Mouse (Mus musculus): ENCODE data around the gene Gm3636. TPM values are rescaled to one million over a fixed set of nuclear protein-coding genes. Genes with fewer than 3 reads are reported as not detected.
"Not testable (repeated sequence)": the region's sequence is repeated elsewhere in the genome, so short reads cannot be mapped to it uniquely, and the experiment has no call there.

Gene Gm3636
- total RNA-seq (2014; rRNA removed) = 6.0 and 9.5 TPM in 2 replicates
- 12.5 and 13.4 TPM in 2 replicates for polyA plus RNA-seq (2015; fragmentation: Nextera tagmentation; extraction: Ambion mirVana)

DNA sequence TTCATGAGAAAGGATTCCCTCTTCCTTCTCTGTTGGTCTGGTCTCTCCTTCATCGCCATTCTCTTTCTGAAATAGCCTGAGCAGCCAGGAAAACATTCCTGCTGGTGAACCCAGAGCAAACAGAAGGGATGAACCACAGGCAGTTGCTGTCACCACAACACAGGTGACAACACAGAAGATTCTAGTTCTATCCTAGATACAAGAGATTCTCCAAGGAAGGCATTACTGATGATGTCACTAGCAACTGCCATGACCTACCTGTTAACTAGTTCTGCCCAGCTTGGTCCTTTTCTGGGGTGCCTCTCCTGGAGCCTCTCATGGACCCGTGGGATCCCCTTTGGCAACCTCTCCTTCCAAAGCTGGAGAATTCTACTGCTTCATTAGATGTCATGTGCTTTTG is at the start of gene Gm3636:
Gene Gm3636 (minus strand): TSS at position 101 of the 400 bp plus-strand sequence.
- H3K27me3 ChIP-seq (ENCODE audit: insufficient read depth, low read length); H3K4me2 ChIP-seq (ENCODE audit: low read depth, low read length); ATAC-seq; H3K9me3 ChIP-seq (ENCODE audit: low read length); H3K36me3 ChIP-seq (ENCODE audit: insufficient read depth, low read length); DNase-seq (ENCODE audit: low spot score); H3K4me3 ChIP-seq (ENCODE audit: low read length); H3K27ac ChIP-seq; H3K9ac ChIP-seq (replicated peaks; ENCODE audit: low read length); H3K4me1 ChIP-seq (ENCODE audit: insufficient read depth, low read length): not testable (repeated sequence)
- WGBS = no CpG with 5 or more reads among the region's 2 CpGs

DNA sequence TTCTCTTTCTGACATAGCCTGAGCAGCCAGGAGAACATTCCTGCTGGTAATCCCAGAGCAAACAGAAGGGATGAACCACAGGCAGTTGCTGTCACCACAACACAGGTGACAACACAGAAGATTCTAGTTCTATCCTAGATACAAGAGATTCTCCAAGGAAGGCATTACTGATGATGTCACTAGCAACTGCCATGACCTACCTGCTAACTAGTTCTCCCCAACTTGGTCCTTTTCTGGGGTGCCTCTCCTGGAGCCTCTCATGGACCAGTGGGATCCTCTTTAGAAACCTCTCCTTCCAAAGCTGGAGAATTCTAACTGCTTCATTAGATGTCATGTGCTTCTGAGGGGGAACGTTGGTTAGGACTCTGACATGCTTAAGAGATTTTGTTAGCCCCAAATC is 32.2 kb upstream of the Gm3636 start, which contains the start of gene Gm8362:
Gene Gm8362 (minus strand): TSS at position 101 of the 400 bp plus-strand sequence.
- H3K4me3 ChIP-seq (ENCODE audit: low read length); ATAC-seq; H3K27ac ChIP-seq; DNase-seq (ENCODE audit: low spot score); H3K27me3 ChIP-seq (ENCODE audit: insufficient read depth, low read length); H3K9ac ChIP-seq (replicated peaks; ENCODE audit: low read length); H3K4me1 ChIP-seq (ENCODE audit: insufficient read depth, low read length); H3K9me3 ChIP-seq (ENCODE audit: low read length); H3K4me2 ChIP-seq (ENCODE audit: low read depth, low read length); H3K36me3 ChIP-seq (ENCODE audit: insufficient read depth, low read length): not testable (repeated sequence)
- no CpG with 5 or more reads among the region's 1 CpGs for WGBS

DNA sequence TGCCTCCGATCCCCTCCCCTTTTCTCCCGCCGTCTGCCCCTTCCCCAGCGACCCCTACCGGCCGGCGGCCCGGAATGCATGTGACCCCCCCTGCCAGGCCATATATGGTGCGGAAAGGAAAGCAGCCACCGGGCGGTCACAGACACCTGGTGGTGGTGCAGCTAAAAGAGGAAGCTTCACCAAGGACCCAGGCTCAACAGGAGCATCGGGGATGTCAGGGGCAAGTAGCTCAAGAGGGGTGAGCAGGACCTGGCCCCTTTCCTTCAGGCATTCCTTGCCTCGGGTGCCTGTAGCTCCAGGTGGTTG is 15.1 kb upstream of the Gm3636 start:
- not testable (repeated sequence) for DNase-seq (ENCODE audit: low spot score); H3K9ac ChIP-seq (replicated peaks; ENCODE audit: low read length)
- peak; percentile 56 for TF ChIP-seq CTCF (IDR thresholded peaks at IDR 0.05; ENCODE audit: low read depth)

DNA sequence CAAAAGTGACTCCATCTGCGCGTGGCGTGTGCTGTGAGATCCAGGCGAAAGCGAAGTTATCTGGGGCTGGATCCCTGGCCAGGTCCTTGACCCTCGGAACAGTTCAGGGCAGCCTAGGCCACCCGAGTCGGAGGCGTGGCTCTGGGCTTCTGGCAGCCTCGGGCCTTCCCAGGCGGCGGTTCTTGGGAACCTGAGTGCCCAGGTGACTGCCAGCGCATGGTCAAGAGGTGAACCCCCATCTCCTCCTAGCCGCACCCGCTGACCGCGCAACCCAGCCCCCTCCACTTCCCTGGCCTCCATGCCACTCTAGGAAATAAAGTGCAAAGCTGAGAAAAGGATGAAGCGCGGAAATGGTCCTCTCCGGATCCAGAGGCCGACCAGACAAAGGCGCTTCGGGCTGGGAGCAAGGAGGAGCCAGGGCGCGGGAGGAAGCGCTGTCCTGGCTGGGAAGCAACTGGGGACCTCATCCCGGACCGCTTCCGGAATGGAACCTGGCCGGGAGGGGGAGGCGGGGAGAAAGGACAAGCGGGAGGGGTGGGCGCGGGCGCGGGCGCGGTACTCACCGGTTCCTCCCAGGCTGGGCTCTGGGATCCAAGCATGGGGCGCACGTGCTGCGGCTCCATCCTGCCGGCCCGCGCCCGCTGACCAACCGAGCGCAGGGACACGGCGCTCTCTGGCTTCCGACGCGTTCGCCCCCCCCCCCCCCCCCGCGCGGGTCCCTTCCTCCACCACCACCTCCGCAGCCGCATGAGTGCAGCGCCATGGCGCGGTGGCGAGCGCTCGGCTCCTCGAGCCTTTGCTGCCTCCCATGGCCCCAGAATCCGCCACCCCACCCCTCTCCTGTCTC is 14.5 kb upstream of the Gm3636 start:
- ATAC-seq, H3K27ac ChIP-seq: not testable (repeated sequence)

More for the DNA sequence above, 15.1 kb upstream of the Gm3636 start:
- H3K36me3 ChIP-seq (ENCODE audit: insufficient read depth, low read length); ATAC-seq; H3K27me3 ChIP-seq (ENCODE audit: insufficient read depth, low read length); H3K4me1 ChIP-seq (ENCODE audit: insufficient read depth, low read length); H3K9me3 ChIP-seq (ENCODE audit: low read length); H3K27ac ChIP-seq; H3K4me2 ChIP-seq (ENCODE audit: low read depth, low read length): not testable (repeated sequence)
- H3K4me3 ChIP-seq (ENCODE audit: low read length) = peak overlapping the region; percentile 37
- 7% methylated on average over 3 of the region's 13 CpGs for WGBS

DNA sequence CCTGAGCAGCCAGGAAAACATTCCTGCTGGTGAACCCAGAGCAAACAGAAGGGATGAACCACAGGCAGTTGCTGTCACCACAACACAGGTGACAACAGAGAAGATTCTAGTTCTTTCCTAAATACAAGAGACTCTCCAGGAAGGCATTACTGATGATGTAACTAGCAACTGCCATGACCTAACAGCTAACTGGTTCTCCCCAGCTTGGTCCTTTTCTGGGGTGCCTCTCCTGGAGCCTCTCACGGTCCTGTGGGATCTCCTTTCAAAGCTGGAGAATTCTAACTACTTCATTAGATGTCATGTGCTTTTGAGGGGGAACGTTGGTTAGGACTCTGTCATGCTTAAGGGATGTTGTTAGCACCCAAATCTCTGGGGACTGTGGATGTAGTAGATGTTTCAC is 22.0 kb downstream of the Gm3636 start, which contains the start of gene Gm8050:
Gene Gm8050 (minus strand): TSS at position 101 of the 400 bp plus-strand sequence.
- H3K36me3 ChIP-seq (ENCODE audit: insufficient read depth, low read length); H3K9ac ChIP-seq (replicated peaks; ENCODE audit: low read length); DNase-seq (ENCODE audit: low spot score); H3K27ac ChIP-seq; H3K4me3 ChIP-seq (ENCODE audit: low read length); H3K27me3 ChIP-seq (ENCODE audit: insufficient read depth, low read length); ATAC-seq; H3K4me2 ChIP-seq (ENCODE audit: low read depth, low read length); H3K4me1 ChIP-seq (ENCODE audit: insufficient read depth, low read length); H3K9me3 ChIP-seq (ENCODE audit: low read length): not testable (repeated sequence)
- no CpG with 5 or more reads among the region's 2 CpGs for WGBS

More for the DNA sequence above, 14.5 kb upstream of the Gm3636 start:
- H3K27me3 ChIP-seq (ENCODE audit: insufficient read depth, low read length); H3K9ac ChIP-seq (replicated peaks; ENCODE audit: low read length); H3K36me3 ChIP-seq (ENCODE audit: insufficient read depth, low read length); H3K4me1 ChIP-seq (ENCODE audit: insufficient read depth, low read length); H3K9me3 ChIP-seq (ENCODE audit: low read length): not testable (repeated sequence)
- WGBS = 1% methylated on average over 29 of the region's 67 CpGs
- peak; percentile 8 for DNase-seq (ENCODE audit: low spot score)
- Histone ChIP-seq H3K4me3 (ENCODE audit: low read length) (peak overlapping the region; percentile 37), H3K4me2 (ENCODE audit: low read depth, low read length) (peak overlapping the region; percentile 37; the same call in 1 of the 2 replicates)

Other genes with a start within 250 kb of the Gm3636 start
- gene Gm8356, start 205.0 kb downstream of the Gm3636 start, total RNA-seq (2014; rRNA removed) = not detected in 2 replicates
- not detected in 2 replicates for gene Gm8356, start 205.0 kb downstream of the Gm3636 start, polyA plus RNA-seq (2015; fragmentation: Nextera tagmentation; extraction: Ambion mirVana)
- gene Gm3629, start 151.7 kb downstream of the Gm3636 start, total RNA-seq (2014; rRNA removed) = 0.18 TPM in 1 of 2 replicates, not detected in the other
- 0.55 and 1.8 TPM in 2 replicates for gene Gm3629, start 151.7 kb downstream of the Gm3636 start, polyA plus RNA-seq (2015; fragmentation: Nextera tagmentation; extraction: Ambion mirVana)
- not detected in 2 replicates for gene Gm3460, start 119.9 kb downstream of the Gm3636 start, total RNA-seq (2014; rRNA removed)
- gene Gm3460, start 119.9 kb downstream of the Gm3636 start, polyA plus RNA-seq (2015; fragmentation: Nextera tagmentation; extraction: Ambion mirVana) = 0.45 TPM in 1 of 2 replicates, not detected in the other
- gene Gm10251, start 58.2 kb downstream of the Gm3636 start, total RNA-seq (2014; rRNA removed) = not detected in 2 replicates
- not detected in 2 replicates for gene Gm10251, start 58.2 kb downstream of the Gm3636 start, polyA plus RNA-seq (2015; fragmentation: Nextera tagmentation; extraction: Ambion mirVana)
- gene Gm8050, start 22.1 kb downstream of the Gm3636 start, total RNA-seq (2014; rRNA removed) = not detected in 2 replicates
- gene Gm8050, start 22.1 kb downstream of the Gm3636 start, polyA plus RNA-seq (2015; fragmentation: Nextera tagmentation; extraction: Ambion mirVana) = not detected in 2 replicates
- not detected in 2 replicates for gene Gm8362, start 32.1 kb upstream of the Gm3636 start, total RNA-seq (2014; rRNA removed)
- not detected in 2 replicates for gene Gm8362, start 32.1 kb upstream of the Gm3636 start, polyA plus RNA-seq (2015; fragmentation: Nextera tagmentation; extraction: Ambion mirVana)
- gene Gm3642, start 98.0 kb upstream of the Gm3636 start, total RNA-seq (2014; rRNA removed) = not detected in 2 replicates
- gene Gm3642, start 98.0 kb upstream of the Gm3636 start, polyA plus RNA-seq (2015; fragmentation: Nextera tagmentation; extraction: Ambion mirVana) = not detected in 2 replicates
- 5.2 and 6.8 TPM in 2 replicates for gene Gm3667, start 147.6 kb upstream of the Gm3636 start, total RNA-seq (2014; rRNA removed)
- gene Gm3667, start 147.6 kb upstream of the Gm3636 start, polyA plus RNA-seq (2015; fragmentation: Nextera tagmentation; extraction: Ambion mirVana) = 11.2 and 13.7 TPM in 2 replicates
- not detected in 2 replicates for gene Gm6356, start 231.5 kb upstream of the Gm3636 start, total RNA-seq (2014; rRNA removed)
- not detected in 2 replicates for gene Gm6356, start 231.5 kb upstream of the Gm3636 start, polyA plus RNA-seq (2015; fragmentation: Nextera tagmentation; extraction: Ambion mirVana)

All from hindbrain, postnatal 0 days (tissue).